In the genomic region with DNA sequence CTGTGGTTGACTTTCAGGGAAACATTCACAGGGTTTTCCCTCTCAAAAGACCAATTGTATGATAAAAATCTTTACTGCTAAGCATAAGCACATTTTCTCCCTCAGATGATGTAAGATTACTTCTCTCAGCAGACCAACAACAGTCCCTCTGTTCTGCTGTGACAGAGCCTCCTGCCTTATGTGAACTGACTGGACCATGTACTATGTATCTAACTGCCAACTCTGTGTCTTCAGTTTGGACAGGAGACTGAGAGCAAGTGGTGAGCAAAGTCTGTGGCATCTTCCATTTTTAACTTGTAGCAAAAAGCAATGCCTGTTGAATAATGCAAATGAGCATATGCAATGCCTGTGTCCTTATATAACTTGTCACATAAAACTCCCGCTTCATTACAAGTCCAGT, we compare ENCODE assay signal across 40 mouse cellular contexts. TPM values are rescaled to one million over a fixed set of nuclear protein-coding genes. Genes with fewer than 3 reads are reported as not detected.
"Had no signal": no experiment of that assay in that cellular context is flagged by ENCODE, and none has a peak within 500 bp of the region (broad histone marks: within the 10 kb centered on the region; RNA-seq: fewer than 3 reads in every experiment).

No protein-coding gene starts in this region.

- H3K27me3 ChIP-seq: embryonic facial prominence, embryonic 12.5 days; embryonic facial prominence, embryonic 13.5 days; embryonic facial prominence, embryonic 15.5 days; forebrain, embryonic 13.5 days; forebrain, embryonic 15.5 days had no signal

- H3K4me3 ChIP-seq: embryonic facial prominence, embryonic 10.5 days; embryonic facial prominence, embryonic 12.5 days; embryonic facial prominence, embryonic 13.5 days; embryonic facial prominence, embryonic 15.5 days; erythroblast, embryonic 14.5 days; forebrain, embryonic 10.5 days; forebrain, embryonic 13.5 days; forebrain, embryonic 15.5 days; gastrocnemius, adult 2 months; heart, adult 2 months; heart, embryonic 10.5 days had no signal

- H3K36me3 ChIP-seq: embryonic facial prominence, embryonic 10.5 days; embryonic facial prominence, embryonic 12.5 days; embryonic facial prominence, embryonic 13.5 days; embryonic facial prominence, embryonic 15.5 days; forebrain, embryonic 10.5 days; forebrain, embryonic 15.5 days; heart, embryonic 10.5 days had no signal

- H3K4me2 ChIP-seq: embryonic facial prominence, embryonic 12.5 days; embryonic facial prominence, embryonic 13.5 days; embryonic facial prominence, embryonic 15.5 days; forebrain, embryonic 13.5 days; forebrain, embryonic 15.5 days; heart, embryonic 11.5 days had no signal

- H3K27ac ChIP-seq: embryonic facial prominence, embryonic 10.5 days; embryonic facial prominence, embryonic 12.5 days; embryonic facial prominence, embryonic 13.5 days; embryonic facial prominence, embryonic 15.5 days; forebrain, embryonic 10.5 days; forebrain, embryonic 13.5 days; forebrain, embryonic 15.5 days; gastrocnemius, adult 2 months; heart, adult 2 months; heart, embryonic 10.5 days had no signal

- ATAC-seq: forebrain, embryonic 13.5 days; forebrain, embryonic 14.5 days; forebrain, embryonic 15.5 days; forebrain, embryonic 16.5 days had no signal

- DNase-seq: cerebellum, adult 8-10 months; cerebellum, adult 9-10 months; cerebellum, adult 9-11 months; cerebellum, postnatal 10 days; cerebellum, postnatal 14 days; cerebellum, postnatal 25 days; cerebellum, postnatal 36 days; embryo, embryonic 11 days; gastrocnemius, adult 2 months; gastrocnemius, postnatal 10 days; gastrocnemius, postnatal 14 days; gastrocnemius, postnatal 25 days; gastrocnemius, postnatal 36 days; heart, adult 11 months; heart, adult 18-20 months; heart, adult 2 months had no signal

- H3K9me3 ChIP-seq: embryonic facial prominence, embryonic 10.5 days; embryonic facial prominence, embryonic 12.5 days; embryonic facial prominence, embryonic 13.5 days; embryonic facial prominence, embryonic 15.5 days; forebrain, embryonic 10.5 days; forebrain, embryonic 13.5 days; forebrain, embryonic 15.5 days; heart, embryonic 10.5 days had no signal

- H3K9ac ChIP-seq: embryonic facial prominence, embryonic 12.5 days; embryonic facial prominence, embryonic 13.5 days; embryonic facial prominence, embryonic 15.5 days; forebrain, embryonic 13.5 days; forebrain, embryonic 15.5 days had no signal

- H3K4me1 ChIP-seq: embryonic facial prominence, embryonic 10.5 days; embryonic facial prominence, embryonic 12.5 days; embryonic facial prominence, embryonic 13.5 days; embryonic facial prominence, embryonic 15.5 days; forebrain, embryonic 10.5 days; forebrain, embryonic 13.5 days; forebrain, embryonic 15.5 days; heart, embryonic 10.5 days had no signal

RNA-seq across cellular contexts. Expression of gene Tas2r144, which starts 15.6 kb away (rescaled TPM):
- total RNA-seq: common myeloid progenitor, adult 5-6 weeks; gastrocnemius, adult 18-20 months; gastrocnemius, adult 2 months; gastrocnemius, adult 8-10 months; gastrocnemius, postnatal 10 days; gastrocnemius, postnatal 14 days; gastrocnemius, postnatal 25 days; gastrocnemius, postnatal 36 days; gastrocnemius, postnatal 4 days; granulocyte monocyte progenitor cell, adult 5-6 weeks; heart, adult 18-20 months; heart, adult 2 months; heart, adult 8-10 months had no signal
- polyA plus RNA-seq: cortical plate, adult 2 months; embryonic facial prominence, embryonic 10.5 days; embryonic facial prominence, embryonic 11.5 days; embryonic facial prominence, embryonic 12.5 days; embryonic facial prominence, embryonic 13.5 days; embryonic facial prominence, embryonic 14.5 days; embryonic facial prominence, embryonic 15.5 days; erythroblast, embryonic 14.5 days; forebrain, embryonic 10.5 days; forebrain, embryonic 11.5 days; forebrain, embryonic 13.5 days; forebrain, embryonic 14.5 days; forebrain, embryonic 15.5 days; forebrain, embryonic 16.5 days; frontal cortex, adult 2 months; gonadal fat pad, adult 2 months; heart, adult 2 months; heart, embryonic 10.5 days; heart, embryonic 11.5 days had no signal

RNA-seq across cellular contexts. Expression of gene Tas2r139, which starts 58.8 kb away (rescaled TPM):
- total RNA-seq: common myeloid progenitor, adult 5-6 weeks; gastrocnemius, adult 18-20 months; gastrocnemius, adult 2 months; gastrocnemius, adult 8-10 months; gastrocnemius, postnatal 10 days; gastrocnemius, postnatal 14 days; gastrocnemius, postnatal 25 days; gastrocnemius, postnatal 36 days; gastrocnemius, postnatal 4 days; granulocyte monocyte progenitor cell, adult 5-6 weeks; heart, adult 18-20 months; heart, adult 2 months; heart, adult 8-10 months had no signal
- polyA plus RNA-seq: cortical plate, adult 2 months; embryonic facial prominence, embryonic 10.5 days; embryonic facial prominence, embryonic 11.5 days; embryonic facial prominence, embryonic 12.5 days; embryonic facial prominence, embryonic 13.5 days; embryonic facial prominence, embryonic 14.5 days; embryonic facial prominence, embryonic 15.5 days; erythroblast, embryonic 14.5 days; forebrain, embryonic 10.5 days; forebrain, embryonic 11.5 days; forebrain, embryonic 13.5 days; forebrain, embryonic 14.5 days; forebrain, embryonic 15.5 days; forebrain, embryonic 16.5 days; frontal cortex, adult 2 months; heart, adult 2 months; heart, embryonic 10.5 days; heart, embryonic 11.5 days had no signal
